Mouse (Mus musculus) megakaryocyte, embryonic 14.5 days (primary cell): ENCODE data around the gene Helb.

Experiments
- FLI1 ChIP-seq: IDR thresholded peaks from 2 replicates; pipeline ENCODE4 v1.6.1; 2012; ENCODE audit warnings: low read length, inconsistent platforms, mixed read lengths
- GATA1 ChIP-seq: IDR thresholded peaks from 3 replicates; pipeline ENCODE4 v1.6.1; 2012; ENCODE audit warnings: mixed read lengths, low read length, inconsistent platforms, borderline replicate concordance

DNA sequence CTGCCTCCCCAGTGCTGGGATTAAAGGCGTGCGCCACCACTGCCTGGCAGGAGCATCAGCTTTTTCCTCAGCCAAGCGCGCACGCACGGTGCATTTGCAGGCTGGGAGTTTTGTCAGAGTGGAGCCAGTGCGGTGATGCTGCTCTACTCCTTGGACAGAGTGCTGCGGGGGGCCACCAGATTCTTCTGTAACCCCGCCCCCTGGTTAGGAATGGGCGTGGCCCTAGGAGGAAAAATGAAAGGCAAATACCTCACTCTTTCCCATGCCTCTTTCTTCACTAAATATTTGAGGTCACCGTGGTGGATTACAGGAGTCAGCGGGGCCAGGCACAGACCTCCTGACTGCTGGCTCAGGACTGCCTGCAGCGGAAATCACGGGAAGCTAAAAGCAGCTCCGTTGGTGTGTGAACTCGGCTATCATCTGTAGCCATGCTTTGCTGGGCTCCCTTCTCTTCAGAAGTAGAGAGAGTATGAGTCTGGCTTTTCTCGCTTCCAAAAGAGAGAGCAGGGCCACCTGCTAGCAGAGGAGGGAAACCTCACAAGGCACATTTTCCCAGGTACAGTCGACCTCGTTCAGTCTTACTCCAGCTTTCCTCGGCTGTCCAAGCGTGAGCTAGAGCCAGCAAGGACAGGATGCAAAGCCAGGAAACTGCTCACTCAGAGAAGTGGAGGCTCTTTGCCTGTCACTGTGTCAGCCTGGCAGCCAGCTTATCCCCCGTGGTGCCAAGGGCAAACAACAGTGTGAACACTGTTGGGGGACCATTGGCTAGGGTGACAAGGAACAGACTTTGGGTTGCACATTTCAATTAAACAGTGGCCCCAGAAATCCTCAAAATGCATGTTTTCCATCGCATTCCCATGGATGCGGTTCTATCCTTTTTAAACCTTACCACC, 51.3 kb downstream of the Helb start:
- TF ChIP-seq GATA1 (no peak), FLI1 (no peak)
